Mouse (Mus musculus): Measurements from ENCODE around the gene Adamtsl4. TPM values are rescaled to one million over a fixed set of nuclear protein-coding genes. Genes with fewer than 3 reads are reported as not detected.
"Not testable (repeated sequence)": the region's sequence is repeated elsewhere in the genome, so short reads cannot be mapped to it uniquely, and the experiment has no call there.

Gene Adamtsl4
- polyA plus RNA-seq, 1 experiment from 2014 or later: 0.80 TPM

DNA sequence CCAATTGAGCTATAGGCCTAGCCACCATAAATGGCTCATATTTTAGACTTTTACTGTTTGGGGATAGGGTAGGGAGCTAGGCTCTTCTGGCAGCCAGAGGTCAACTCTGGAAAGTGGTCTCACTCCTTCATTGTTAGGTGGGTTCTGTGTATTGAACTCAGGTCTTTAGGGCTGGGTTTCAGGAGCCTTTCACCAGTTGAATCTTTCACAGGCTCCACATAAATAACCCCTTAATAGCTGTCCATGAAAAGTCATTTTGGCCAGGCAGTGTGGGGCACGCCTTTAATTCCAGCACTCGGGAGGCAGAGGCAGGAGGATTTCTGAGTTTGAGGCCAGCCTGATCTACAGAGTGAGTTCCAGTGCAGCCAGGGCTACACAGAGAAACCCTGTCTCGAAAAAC, 30.0 kb downstream of the Adamtsl4 start:
- WGBS: 94% methylated on average over 3 of the region's 3 CpGs
- 0 out of 2 replicates have a peak overlapping the region, but pooled peaks have one; percentile 98 for H3K27ac ChIP-seq (replicated peaks; ENCODE audit: low read depth, low read length)

DNA sequence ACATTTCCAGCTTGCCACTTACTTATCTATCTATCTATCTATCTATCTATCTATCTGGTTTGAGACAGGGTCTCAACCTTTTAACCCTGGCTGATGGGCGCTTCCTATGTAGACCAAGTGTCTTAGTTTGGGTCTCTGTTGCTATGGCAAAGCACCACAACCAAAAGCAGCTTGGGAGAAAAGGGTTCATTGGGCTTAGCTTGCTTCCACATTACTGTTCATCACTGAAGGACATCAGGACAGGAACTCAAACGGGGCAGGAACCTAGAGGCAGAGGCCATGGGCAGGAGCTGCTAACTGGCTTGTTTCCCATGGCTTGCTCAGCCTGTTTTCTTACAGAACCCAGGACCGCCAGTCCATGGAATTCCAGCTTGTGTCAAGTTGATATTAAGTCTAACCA, 30.6 kb downstream of the Adamtsl4 start:
- Histone ChIP-seq H3K4me1 (ENCODE audit: control insufficient read depth, insufficient read depth, low read length) (peaks cover 24% of the 10 kb centered on the region), H3K9me3 (ENCODE audit: control insufficient read depth, low read length) (no peaks in the 10 kb centered on the region), H3K4me3 (replicated peaks; ENCODE audit: low read depth, low read length) (no peak overlapping the region), H3K27ac (replicated peaks; ENCODE audit: low read depth, low read length) (no peak overlapping the region), H3K27me3 (ENCODE audit: control insufficient read depth, insufficient read depth, low read length) (no peaks in the 10 kb centered on the region), H3K4me2 (ENCODE audit: low read length) (no peak overlapping the region), H3K9ac (replicated peaks; ENCODE audit: low read length) (no peak overlapping the region), H3K36me3 (ENCODE audit: control insufficient read depth, insufficient read depth, low read length) (peaks cover 16% of the 10 kb centered on the region)
- 85% methylated on average over 3 of the region's 3 CpGs for WGBS
- no peak for ATAC-seq (ENCODE audit: low FRiP score, low TSS enrichment)
- DNase-seq: no peak

More for the DNA sequence above, 30.0 kb downstream of the Adamtsl4 start:
- Histone ChIP-seq H3K4me1 (ENCODE audit: control insufficient read depth, insufficient read depth, low read length) (peaks cover 29% of the 10 kb centered on the region), H3K36me3 (ENCODE audit: control insufficient read depth, insufficient read depth, low read length) (peaks cover 20% of the 10 kb centered on the region), H3K4me3 (replicated peaks; ENCODE audit: low read depth, low read length) (peak overlapping the region; percentile 96), H3K9me3 (ENCODE audit: control insufficient read depth, low read length) (no peaks in the 10 kb centered on the region), H3K9ac (replicated peaks; ENCODE audit: low read length) (peak overlapping the region; percentile 98; the same call in 1 of the 2 replicates), H3K27me3 (ENCODE audit: control insufficient read depth, insufficient read depth, low read length) (no peaks in the 10 kb centered on the region), H3K4me2 (ENCODE audit: low read length) (peak overlapping the region; percentile 98)
- ATAC-seq (ENCODE audit: low FRiP score, low TSS enrichment) (no peak), DNase-seq (no peak)

DNA sequence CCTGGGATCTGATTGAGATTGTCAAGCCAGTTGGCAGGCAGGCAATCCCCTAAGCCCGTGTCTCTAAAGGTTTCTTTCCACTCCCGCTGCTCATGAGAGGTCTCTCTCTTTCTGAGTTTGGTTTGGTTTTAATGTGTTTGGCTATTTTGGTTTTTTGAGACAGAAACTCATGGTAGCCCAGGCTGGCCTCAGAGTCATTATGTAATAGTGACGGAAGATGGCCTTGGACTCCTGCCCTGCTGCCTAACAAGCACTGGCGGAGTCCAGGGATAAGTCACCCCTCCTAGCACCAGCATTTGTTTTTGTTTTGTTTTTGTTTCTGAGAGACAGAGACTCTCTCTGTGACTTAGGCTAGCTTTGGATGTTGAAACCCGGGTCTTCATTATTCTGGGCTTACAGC, 32.3 kb downstream of the Adamtsl4 start:
- Histone ChIP-seq H3K9me3 (ENCODE audit: control insufficient read depth, low read length) (no peaks in the 10 kb centered on the region), H3K4me1 (ENCODE audit: control insufficient read depth, insufficient read depth, low read length) (peaks cover 8% of the 10 kb centered on the region), H3K36me3 (ENCODE audit: control insufficient read depth, insufficient read depth, low read length) (peaks cover under 1% of the 10 kb centered on the region; the same call in 1 of the 2 replicates), H3K9ac (replicated peaks; ENCODE audit: low read length) (no peak overlapping the region), H3K27me3 (ENCODE audit: control insufficient read depth, insufficient read depth, low read length) (no peaks in the 10 kb centered on the region), H3K4me2 (ENCODE audit: low read length) (no peak overlapping the region), H3K4me3 (replicated peaks; ENCODE audit: low read depth, low read length) (no peak overlapping the region), H3K27ac (replicated peaks; ENCODE audit: low read depth, low read length) (no peak overlapping the region)
- 86% methylated on average over 5 of the region's 5 CpGs for WGBS
- ATAC-seq (ENCODE audit: low FRiP score, low TSS enrichment) (no peak), DNase-seq (no peak)

DNA sequence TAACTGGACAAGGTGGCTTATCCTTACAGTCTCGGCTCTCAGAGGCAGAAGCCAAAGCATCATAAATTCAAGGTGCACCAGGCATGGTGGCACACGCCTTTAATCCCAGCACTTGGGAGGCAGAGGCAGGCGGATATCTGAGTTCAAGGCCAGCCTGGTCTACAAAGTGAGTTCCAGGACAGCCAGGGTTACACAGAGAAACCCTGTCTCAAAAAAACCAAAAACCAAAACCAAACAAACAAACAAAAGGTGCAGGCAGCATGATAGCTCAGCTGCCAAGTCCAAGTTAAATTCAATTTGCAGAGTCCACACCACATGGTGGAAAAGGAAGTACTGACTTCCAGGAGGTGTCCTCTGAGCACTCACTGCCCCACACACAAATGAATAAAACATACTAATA, 33.3 kb downstream of the Adamtsl4 start:
- not testable (repeated sequence) for H3K4me1 ChIP-seq (ENCODE audit: control insufficient read depth, insufficient read depth, low read length); H3K27ac ChIP-seq (replicated peaks; ENCODE audit: low read depth, low read length); H3K4me3 ChIP-seq (replicated peaks; ENCODE audit: low read depth, low read length); H3K9ac ChIP-seq (replicated peaks; ENCODE audit: low read length); H3K36me3 ChIP-seq (ENCODE audit: control insufficient read depth, insufficient read depth, low read length); H3K9me3 ChIP-seq (ENCODE audit: control insufficient read depth, low read length); DNase-seq; H3K4me2 ChIP-seq (ENCODE audit: low read length); H3K27me3 ChIP-seq (ENCODE audit: control insufficient read depth, insufficient read depth, low read length); ATAC-seq (ENCODE audit: low FRiP score, low TSS enrichment)
- 95% methylated on average over 3 of the region's 3 CpGs for WGBS

DNA sequence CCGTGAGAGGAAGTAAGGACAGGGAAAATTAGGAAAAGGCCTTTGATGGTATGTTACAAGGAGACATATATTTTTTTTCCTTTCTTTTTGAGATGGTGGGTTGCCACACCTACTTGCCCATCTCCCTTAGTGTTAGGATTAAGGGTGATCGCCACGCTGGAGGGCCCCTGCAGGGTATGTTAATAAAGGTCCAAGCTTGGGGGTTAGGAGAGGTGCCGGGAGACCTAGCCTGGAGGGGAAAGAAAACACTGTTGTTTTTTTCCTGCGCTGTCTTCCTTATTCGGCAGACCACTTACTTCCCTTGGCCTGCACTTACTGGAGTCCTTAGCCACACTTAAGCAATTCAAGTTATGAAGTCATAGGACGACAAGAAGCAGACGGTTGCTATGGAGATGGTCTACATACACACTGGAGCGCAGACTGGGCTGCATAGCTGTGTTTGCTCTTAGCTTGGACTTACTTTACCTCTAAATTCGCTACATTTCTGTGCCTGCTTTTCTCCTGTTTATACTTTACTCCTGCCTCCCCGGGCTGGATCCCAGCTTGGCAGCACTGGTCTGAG, 34.2 kb downstream of the Adamtsl4 start:
- Histone ChIP-seq H3K27me3 (ENCODE audit: control insufficient read depth, insufficient read depth, low read length) (no peaks in the 10 kb centered on the region), H3K9me3 (ENCODE audit: control insufficient read depth, low read length) (no peaks in the 10 kb centered on the region), H3K4me3 (replicated peaks; ENCODE audit: low read depth, low read length) (no peak overlapping the region), H3K9ac (replicated peaks; ENCODE audit: low read length) (no peak overlapping the region; the same call in 1 of the 2 replicates), H3K4me2 (ENCODE audit: low read length) (no peak overlapping the region), H3K4me1 (ENCODE audit: control insufficient read depth, insufficient read depth, low read length) (peaks cover 4% of the 10 kb centered on the region; the same call in 1 of the 2 replicates), H3K27ac (replicated peaks; ENCODE audit: low read depth, low read length) (no peak overlapping the region), H3K36me3 (ENCODE audit: control insufficient read depth, insufficient read depth, low read length) (no peaks in the 10 kb centered on the region)
- WGBS: 20% methylated on average over 11 of the region's 11 CpGs
- DNase-seq (peak; percentile 48), ATAC-seq (ENCODE audit: low FRiP score, low TSS enrichment) (no peak)

DNA sequence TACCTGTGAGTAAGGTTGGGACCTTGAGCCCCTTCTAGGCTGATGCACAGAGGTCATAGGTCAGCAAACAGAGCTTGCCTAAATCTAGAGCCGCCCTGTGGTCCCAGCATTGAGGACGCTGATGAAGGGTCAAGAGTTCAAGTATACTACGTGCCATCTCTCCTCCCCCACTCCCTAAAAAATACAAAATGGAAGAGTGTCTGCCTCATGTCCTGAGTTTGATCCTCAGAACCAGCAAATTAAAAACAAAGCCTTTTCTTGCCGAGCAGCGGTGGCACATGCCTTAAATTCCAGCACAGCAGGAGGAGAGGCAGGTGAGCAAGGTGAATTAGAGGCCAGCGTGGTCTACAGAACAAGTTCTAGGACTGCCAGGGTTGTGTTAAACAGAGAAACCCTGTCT, 34.8 kb downstream of the Adamtsl4 start:
- no peak overlapping the region for H3K27ac ChIP-seq (replicated peaks; ENCODE audit: low read depth, low read length)
- 16% methylated on average over 6 of the region's 6 CpGs for WGBS
- no peak overlapping the region for H3K4me2 ChIP-seq (ENCODE audit: low read length)
- no peak overlapping the region for H3K9ac ChIP-seq (replicated peaks; ENCODE audit: low read length)
- no peaks in the 10 kb centered on the region for H3K27me3 ChIP-seq (ENCODE audit: control insufficient read depth, insufficient read depth, low read length)
- H3K4me3 ChIP-seq (replicated peaks; ENCODE audit: low read depth, low read length): no peak overlapping the region
- no peaks in the 10 kb centered on the region for H3K36me3 ChIP-seq (ENCODE audit: control insufficient read depth, insufficient read depth, low read length)
- peaks cover 4% of the 10 kb centered on the region; the same call in 1 of the 2 replicates for H3K4me1 ChIP-seq (ENCODE audit: control insufficient read depth, insufficient read depth, low read length)
- no peak for DNase-seq
- no peaks in the 10 kb centered on the region for H3K9me3 ChIP-seq (ENCODE audit: control insufficient read depth, low read length)
- ATAC-seq (ENCODE audit: low FRiP score, low TSS enrichment): no peak

DNA sequence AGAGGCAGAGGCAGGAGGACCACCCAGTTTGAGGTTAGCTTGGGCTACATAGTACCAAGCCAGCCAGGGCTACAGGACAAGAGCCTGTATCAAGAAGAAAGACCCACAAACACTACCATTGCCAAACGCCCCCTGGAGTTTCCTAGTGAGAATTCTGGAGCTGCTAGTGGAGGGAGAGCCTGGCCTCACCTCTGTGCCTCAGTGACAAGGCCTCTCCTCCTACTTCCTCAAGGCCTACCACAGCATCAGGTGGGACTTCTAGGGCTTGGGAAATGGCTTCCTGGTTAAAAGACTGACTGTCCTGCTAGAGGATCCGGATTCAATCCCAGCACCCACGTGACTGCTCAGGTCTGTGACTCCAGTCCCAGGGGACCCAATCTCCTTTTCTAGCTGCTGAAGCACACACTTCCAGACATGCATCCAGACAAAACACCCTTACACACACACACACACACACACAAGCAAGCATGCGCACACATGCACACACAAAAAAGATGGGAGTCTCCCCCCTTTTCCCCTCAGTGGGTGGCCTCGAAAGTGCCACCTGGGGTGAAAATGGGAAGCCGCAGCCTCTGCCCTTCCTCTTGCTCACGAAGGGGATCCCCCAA, 35.4 kb downstream of the Adamtsl4 start:
- Histone ChIP-seq H3K9me3 (ENCODE audit: control insufficient read depth, low read length) (no peaks in the 10 kb centered on the region), H3K27ac (replicated peaks; ENCODE audit: low read depth, low read length) (no peak overlapping the region), H3K27me3 (ENCODE audit: control insufficient read depth, insufficient read depth, low read length) (no peaks in the 10 kb centered on the region), H3K4me1 (ENCODE audit: control insufficient read depth, insufficient read depth, low read length) (no peaks in the 10 kb centered on the region), H3K36me3 (ENCODE audit: control insufficient read depth, insufficient read depth, low read length) (no peaks in the 10 kb centered on the region), H3K4me3 (replicated peaks; ENCODE audit: low read depth, low read length) (no peak overlapping the region), H3K4me2 (ENCODE audit: low read length) (no peak overlapping the region), H3K9ac (replicated peaks; ENCODE audit: low read length) (no peak overlapping the region)
- DNase-seq (no peak), ATAC-seq (ENCODE audit: low FRiP score, low TSS enrichment) (no peak)
- 55% methylated on average over 7 of the region's 7 CpGs for WGBS

DNA sequence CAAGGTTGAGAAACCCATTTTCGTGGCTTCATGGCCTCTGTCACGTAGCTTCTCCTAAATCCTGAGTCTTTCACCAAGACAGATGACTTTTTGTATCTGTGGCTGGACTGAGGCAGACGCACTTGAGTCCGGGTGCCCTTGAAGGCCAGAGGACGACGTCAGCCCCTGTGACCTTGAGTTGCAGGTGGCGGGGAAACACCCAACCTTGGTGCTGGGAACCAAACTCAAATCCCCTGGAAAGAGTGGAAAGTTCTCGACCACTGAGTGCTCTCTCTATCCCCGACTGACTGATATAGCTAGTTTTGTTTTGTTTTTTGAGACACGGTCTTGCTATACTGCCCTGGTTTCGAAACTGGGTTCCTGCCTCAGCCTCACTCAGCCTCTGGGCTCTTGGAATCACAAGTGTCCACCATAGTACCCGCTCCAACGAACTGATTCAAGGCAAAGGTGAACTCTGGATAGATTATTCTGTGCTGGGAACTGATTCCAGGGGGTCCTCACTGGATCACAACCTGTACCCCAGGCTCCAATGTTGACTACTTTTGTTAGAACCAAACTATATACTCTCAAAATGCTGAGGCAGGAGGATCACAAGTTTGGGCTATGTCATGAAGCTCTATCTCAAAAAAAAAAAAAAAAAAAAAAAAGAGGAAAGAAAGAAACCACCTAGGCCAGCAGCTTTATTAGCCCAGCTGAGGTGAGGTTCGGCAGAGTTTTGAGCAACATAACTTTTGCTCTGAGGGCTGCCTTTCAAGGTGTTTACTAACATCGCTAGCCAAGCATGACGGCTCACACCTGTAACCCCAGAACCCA, 36.1 kb downstream of the Adamtsl4 start:
- no peaks in the 10 kb centered on the region for H3K27me3 ChIP-seq (ENCODE audit: control insufficient read depth, insufficient read depth, low read length)
- H3K9me3 ChIP-seq (ENCODE audit: control insufficient read depth, low read length): no peaks in the 10 kb centered on the region
- no peaks in the 10 kb centered on the region for H3K4me1 ChIP-seq (ENCODE audit: control insufficient read depth, insufficient read depth, low read length)
- 89% methylated on average over 16 of the region's 16 CpGs for WGBS
- ATAC-seq (ENCODE audit: low FRiP score, low TSS enrichment) (no peak), DNase-seq (no peak)
- H3K4me3 ChIP-seq (replicated peaks; ENCODE audit: low read depth, low read length): no peak overlapping the region
- no peak overlapping the region for H3K27ac ChIP-seq (replicated peaks; ENCODE audit: low read depth, low read length)
- no peaks in the 10 kb centered on the region for H3K36me3 ChIP-seq (ENCODE audit: control insufficient read depth, insufficient read depth, low read length)
- H3K9ac ChIP-seq (replicated peaks; ENCODE audit: low read length): no peak overlapping the region
- no peak overlapping the region for H3K4me2 ChIP-seq (ENCODE audit: low read length)

Measured in midbrain, embryonic 14.5 days (tissue).